Mouse (Mus musculus) adipocyte (in vitro differentiated cells): ENCODE measurements at regions not wholly inside any gene's neighbourhood (a gene's known extent, or its start where the extent isn't known, plus 50 kb on each side); places are given as distances from the start of the nearest gene placed in this dataset.

Experiments
- DNase-seq: peaks from one replicate; pipeline ENCODE4 v3.0.0-alpha.2; 2016; ENCODE audit warnings: low spot score

- DNase-seq = no peak
Measured at GRCm38 (mm10) chr7:84800966-84801365, 52.4 kb upstream of the Olfr291 start.

GRCm38 (mm10) chr7:84794655-84795054, 58.7 kb upstream of the Olfr291 start:
- peak; percentile 56 for DNase-seq

GRCm38 (mm10) chr7:84779276-84779825, 74.0 kb upstream of the Olfr291 start:
- DNase-seq = peak; percentile 84

- no peak for DNase-seq
Measured at GRCm38 (mm10) chr7:84777696-84778095, 75.7 kb upstream of the Olfr291 start.

- DNase-seq = no peak
Measured at GRCm38 (mm10) chr7:84756261-84756660, 66.5 kb upstream of the Zfand6 start.

- DNase-seq = no peak
Measured at GRCm38 (mm10) chr7:84753361-84753760, 63.6 kb upstream of the Zfand6 start.

- peak; percentile 72 for DNase-seq
Measured at GRCm38 (mm10) chr7:84749434-84750301, 59.9 kb upstream of the Zfand6 start.

GRCm38 (mm10) chr7:84747847-84748246, 58.1 kb upstream of the Zfand6 start:
- DNase-seq = peak; percentile 4

GRCm38 (mm10) chr7:84744321-84745070, 54.7 kb upstream of the Zfand6 start:
- DNase-seq = no peak

GRCm38 (mm10) chr7:84739965-84740390, 50.2 kb upstream of the Zfand6 start:
- DNase-seq = peak; percentile 56
